Mouse (Mus musculus): ENCODE data around the gene Rgs6.

DNA sequence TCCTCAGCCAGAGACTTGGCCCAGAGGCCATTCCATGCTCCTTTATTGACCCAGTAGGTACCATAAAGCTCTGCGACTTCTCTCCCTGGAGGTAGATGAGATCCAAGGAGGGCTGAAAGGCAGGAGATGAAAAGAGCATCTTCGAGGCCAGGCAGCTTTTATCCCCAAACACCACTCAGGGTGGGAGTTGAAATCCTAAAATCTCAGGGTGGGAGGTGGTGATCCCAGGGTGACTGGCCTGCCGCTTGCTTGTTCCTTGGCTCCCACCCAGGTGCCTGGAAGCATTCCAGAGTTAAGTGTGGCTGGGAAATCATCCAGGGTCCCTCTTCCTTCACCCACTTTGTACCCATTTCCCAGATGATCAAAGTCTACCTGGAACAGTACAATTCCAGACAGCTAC, 525.9 kb downstream of the Rgs6 start:
- TF ChIP-seq CTCF (IDR thresholded peaks at IDR 0.05; ENCODE audit: low read depth) = no peak
- TF ChIP-seq EP300 (IDR thresholded peaks at IDR 0.05; ENCODE audit: low read depth) = no peak

Data from liver, embryonic 14.5 days (tissue).